Mouse (Mus musculus): ENCODE results near the gene Plk2.

The Plk2 gene

DNA sequence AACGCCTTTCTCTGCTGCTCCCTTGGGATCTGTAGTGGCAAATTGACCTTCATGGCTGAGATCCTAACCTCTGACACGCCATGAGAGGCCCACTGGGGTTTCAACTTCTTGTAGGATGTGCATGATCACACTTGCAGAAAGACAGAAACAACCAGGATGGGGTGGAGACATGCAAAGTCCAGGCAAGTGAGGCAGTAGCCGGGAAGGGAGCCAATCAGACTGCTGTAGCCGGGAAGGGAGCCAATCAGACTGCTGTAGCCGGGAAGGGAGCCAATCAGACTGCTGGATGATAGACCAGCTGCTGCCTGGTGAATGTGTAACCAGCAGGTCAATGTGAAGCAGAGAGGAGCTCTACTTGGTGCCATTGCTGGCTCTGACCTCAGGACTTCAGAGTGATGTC, 11.3 kb downstream of the Plk2 start:
- DNase-seq (ENCODE audit: low spot score in 2 of 2), result no peak

GRCm38 (mm10) chr13:110412572-110413209, 17.8 kb downstream of the Plk2 start:
- DNase-seq (ENCODE audit: low spot score in 2 of 2), result no peak

DNA sequence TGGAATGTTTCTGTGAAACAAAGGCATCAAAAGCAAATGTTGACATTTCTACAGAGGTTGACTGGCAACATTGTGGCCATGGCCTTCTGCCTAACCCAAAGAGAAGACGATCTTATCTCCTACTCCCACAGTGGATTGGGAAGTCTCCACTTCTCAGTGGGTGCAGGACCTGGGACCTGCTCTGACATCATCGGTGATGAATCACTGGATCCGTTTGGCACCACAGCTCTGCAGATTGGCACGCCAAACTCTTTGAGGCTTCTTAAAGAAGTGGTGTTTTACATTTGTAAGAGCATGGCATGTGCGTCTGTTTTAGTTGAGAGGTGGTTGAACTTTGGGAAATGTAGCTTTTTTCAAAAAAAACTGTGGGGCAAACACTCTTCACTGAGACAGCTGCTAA, 23.8 kb downstream of the Plk2 start:
- no peak for DNase-seq (ENCODE audit: low spot score in 2 of 2)

DNA sequence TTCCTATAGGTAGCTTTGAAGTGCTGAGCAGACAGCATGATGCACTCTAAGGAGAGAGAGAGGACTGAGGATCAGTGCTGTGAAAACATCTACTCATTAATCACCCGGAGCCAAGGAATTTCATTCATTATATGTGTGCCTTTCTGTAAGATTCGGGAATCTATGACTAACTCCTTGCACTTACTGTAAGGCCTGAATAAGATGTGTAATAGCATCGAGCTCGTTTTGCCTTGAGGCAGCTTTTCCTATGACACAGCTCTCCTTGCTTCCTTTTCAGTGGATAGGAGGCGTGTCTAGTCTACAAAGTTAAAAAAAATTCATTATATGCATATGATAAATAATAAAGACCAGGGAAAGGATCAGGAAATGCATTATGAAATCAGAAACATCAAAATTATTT, 24.8 kb downstream of the Plk2 start:
- DNase-seq (ENCODE audit: low spot score in 2 of 2), result no peak

- no peak for DNase-seq (ENCODE audit: low spot score in 2 of 2)
Measured at GRCm38 (mm10) chr13:110422434-110422833, 27.6 kb downstream of the Plk2 start.

DNA sequence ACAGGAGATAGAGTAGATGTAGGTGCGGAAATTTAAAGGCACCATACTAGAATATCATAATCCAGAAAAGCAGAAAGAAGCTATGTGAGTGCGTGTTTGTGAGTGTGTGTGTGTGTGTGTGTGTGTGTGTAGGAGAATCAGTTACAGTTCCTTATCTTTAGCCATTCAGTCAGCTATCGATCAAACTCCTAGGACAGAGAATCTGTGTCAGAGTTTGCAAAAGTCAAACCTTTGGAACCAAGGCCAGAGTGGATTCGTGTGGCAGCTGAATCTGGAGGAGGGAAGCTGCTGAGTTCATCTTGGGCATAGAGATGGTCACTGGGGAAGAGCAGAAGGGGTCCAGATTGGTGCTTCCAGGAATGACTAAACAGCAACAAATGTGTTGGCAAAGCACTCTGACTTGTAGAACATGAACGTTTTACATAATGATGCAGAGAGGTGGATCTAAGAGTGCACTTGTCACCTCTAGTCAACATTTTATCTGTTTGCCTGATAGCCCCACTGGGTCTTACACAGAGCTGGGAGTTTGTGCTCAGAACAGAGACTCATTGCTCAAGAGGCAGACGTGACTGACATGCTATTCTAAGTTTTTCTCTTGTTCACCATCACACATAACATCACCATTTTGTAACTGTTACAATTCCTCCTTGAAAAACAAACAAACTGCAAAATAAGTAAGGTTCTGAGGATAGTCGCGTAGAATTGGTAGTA, 30.8 kb downstream of the Plk2 start:
- no peak for DNase-seq (ENCODE audit: low spot score in 2 of 2)

GRCm38 (mm10) chr13:110431388-110431787, 36.5 kb downstream of the Plk2 start:
- DNase-seq (ENCODE audit: low spot score in 2 of 2), result no peak

GRCm38 (mm10) chr13:110432062-110432566, 37.3 kb downstream of the Plk2 start:
- no peak for DNase-seq (ENCODE audit: low spot score in 2 of 2)

DNA sequence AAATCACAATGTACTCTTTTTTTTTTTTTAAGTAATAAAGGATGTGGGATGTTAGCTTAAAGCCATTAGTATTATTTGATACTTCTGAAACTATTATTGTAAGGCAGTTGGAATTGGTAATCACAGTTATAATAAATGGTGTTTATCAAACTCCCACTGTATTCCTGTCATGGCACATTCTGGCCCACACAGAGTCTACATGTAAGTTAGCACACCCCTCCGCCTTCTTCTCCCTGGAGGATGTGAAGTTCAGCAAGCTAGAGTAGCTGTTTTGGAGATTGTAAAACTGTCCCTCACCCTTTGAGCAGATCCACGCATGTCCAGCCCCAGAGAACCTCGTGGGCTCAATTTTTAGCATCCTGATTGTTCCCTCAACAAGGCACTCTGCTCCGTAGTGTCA, 37.8 kb downstream of the Plk2 start:
- no peak for DNase-seq (ENCODE audit: low spot score in 2 of 2)

DNA sequence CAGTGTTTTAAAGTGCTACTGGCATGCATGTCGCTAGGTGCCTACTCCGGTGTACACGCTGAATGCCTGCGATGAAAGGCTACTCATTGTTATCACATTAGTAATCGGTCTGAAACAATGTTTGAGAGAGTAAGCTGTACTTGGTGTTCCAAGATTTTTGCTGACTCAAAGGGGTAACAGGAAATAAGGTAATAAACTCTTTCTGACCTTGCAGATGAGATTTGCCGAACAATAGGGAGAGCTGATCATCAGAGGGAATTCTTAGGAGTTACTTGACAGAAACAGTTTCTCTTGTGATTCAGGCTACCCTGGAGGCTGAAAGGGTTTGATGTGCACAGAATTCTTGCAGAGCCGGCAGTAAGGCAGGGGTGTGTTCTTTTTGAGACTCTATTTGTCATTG, 41.8 kb downstream of the Plk2 start:
- DNase-seq (ENCODE audit: low spot score in 2 of 2), result no peak

GRCm38 (mm10) chr13:110438624-110439023, 43.8 kb downstream of the Plk2 start:
- DNase-seq (ENCODE audit: low spot score in 2 of 2), result no peak

DNA sequence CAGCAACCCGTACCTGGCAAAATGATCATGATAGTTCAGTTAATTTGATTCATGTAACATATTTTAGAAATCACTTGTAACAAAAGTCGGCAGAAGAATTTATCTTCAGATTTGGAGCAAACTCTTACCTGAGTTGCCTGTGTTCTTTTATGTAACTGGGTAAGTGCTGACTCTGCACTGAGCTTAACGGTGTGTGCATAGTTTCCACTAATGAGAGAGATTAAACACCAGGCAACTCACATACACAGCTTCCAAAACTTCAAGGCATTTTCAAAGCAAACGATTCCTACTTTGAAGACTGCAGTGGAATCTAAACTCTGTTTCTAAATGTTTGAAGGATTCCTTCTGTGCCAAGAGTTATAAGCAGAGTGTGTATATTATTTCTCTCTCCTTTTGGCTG, 49.5 kb downstream of the Plk2 start:
- DNase-seq (ENCODE audit: low spot score in 2 of 2), result no peak

DNA sequence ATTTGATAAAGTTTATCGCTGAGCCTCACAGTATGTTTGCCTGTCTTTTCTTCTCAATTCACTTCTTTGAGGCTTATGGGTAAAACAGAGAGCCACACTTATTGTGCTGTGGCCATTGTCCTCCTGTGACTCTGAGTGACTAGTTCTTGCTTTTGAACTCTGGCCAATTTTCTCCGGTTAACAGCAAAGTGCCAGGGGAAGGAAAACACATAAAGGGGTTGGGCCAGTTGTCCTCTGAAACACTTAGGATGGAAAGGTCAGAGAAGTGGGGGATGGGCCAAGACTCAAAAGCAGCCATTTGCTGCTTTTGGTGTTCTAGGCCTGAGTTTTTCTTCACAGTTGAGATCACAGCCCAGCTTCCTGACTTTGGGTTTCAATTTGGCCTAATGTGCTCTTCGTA, 50.0 kb downstream of the Plk2 start:
- DNase-seq (ENCODE audit: low spot score in 2 of 2), result no peak

DNA sequence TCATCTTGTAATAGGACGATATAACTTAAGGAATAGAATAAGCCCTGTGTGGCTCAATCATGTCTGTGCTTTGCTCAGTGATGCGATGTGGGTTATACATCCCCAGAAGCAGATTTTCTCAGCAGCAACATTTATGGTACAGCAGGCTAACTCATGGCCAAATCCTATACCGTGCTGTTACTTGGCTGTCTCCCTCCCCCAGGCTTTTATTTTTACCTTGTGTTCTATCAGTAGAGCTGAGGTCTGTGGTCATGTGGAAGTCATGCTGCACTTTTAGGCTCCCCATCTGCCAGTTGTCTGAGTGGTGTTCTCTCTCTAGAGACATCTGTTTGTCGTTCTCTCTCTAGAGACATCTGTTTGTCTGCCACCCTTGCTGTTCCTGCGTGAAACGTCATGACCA, 51.6 kb downstream of the Plk2 start:
- DNase-seq (ENCODE audit: low spot score in 2 of 2), result no peak

DNA sequence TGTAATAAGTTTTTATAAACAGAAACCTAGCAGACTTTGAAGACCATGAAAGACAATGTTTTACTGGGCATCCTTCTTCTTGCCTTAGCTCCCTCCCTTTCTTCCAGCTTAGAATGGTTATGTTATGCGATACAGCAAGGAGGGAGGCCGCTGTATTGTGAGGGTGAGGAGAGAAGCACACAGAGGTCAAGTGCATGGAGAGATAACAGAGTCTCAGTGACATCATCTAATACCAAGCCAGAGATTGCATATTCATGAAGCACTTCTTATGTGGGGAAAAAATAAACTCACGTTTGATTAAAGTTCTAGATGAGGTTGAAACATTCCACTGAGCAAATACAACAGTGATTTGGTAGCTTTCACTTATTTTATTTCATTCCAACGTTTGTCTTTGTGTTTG, 55.2 kb downstream of the Plk2 start:
- DNase-seq (ENCODE audit: low spot score in 2 of 2), result no peak

Measured in spleen, postnatal 10 days (tissue).